Mouse (Mus musculus): ENCODE measurements around the gene Gm20538.

DNA sequence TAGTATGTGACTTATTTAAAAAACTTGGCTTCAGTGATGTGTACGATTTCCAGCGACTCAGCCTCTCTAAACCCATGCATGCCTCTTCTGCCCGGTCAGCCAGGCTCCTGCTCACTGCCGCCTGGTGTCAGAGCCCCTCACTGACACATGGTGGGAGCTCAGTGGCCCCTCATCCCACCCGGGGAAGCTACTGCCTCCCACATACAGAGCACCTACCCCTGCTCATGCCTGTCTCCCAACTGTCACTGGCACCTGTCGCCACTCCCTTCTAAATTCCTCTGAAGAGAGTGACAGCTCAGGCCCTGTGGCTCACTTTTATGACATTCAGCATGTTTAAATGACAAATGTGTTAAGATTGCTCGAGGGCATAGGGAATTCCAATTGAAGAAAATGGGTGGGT is 23.6 kb upstream of the Gm20538 start:
- TF ChIP-seq CTCF (IDR thresholded peaks at IDR 0.05; ENCODE audit: insufficient read depth, low read length) (no peak), POLR2A (IDR thresholded peaks at IDR 0.05; ENCODE audit: borderline replicate concordance, extremely low read depth, low read depth, low read length) (no peak)

All from lung, adult 2 months (tissue).